Mouse (Mus musculus) adrenal gland, postnatal 10 days (tissue): ENCODE results near the gene Cdk2. TPM values are rescaled to one million over a fixed set of nuclear protein-coding genes. Genes with fewer than 3 reads are reported as not detected.

Experiments used
- DNase-seq: peaks from one replicate; pipeline ENCODE4 v3.0.0; 2021; ENCODE audit warnings: mixed read lengths
- total RNA-seq, 2 experiments: library from RNA; stranded (reverse); gene quantifications; 2 replicates each; pipeline ENCODE4 v1.2.3; 2021

Gene Cdk2
- total RNA-seq, 2 experiments from 2014 or later = 33.2 to 38.6 TPM

- no peak for DNase-seq
These were observed 49.6 kb downstream of the Cdk2 start for GRCm38 (mm10) chr10:128655254-128655653.

- DNase-seq = no peak
These were observed 51.0 kb downstream of the Cdk2 start for GRCm38 (mm10) chr10:128653866-128654265.

Other genes with a start within 250 kb of the Cdk2 start
- 100 to 1,000 TPM in 1 of 2 experiments, 10 to 100 TPM in 1; 94.1 to 123 TPM for gene Smarcc2, start 245.8 kb downstream of the Cdk2 start, total RNA-seq
- gene Myl6, start 210.9 kb downstream of the Cdk2 start, total RNA-seq = 100 to 1,000 TPM; 739 to 765 TPM
- gene Myl6b, start 206.3 kb downstream of the Cdk2 start, total RNA-seq = 10 to 100 TPM; 10.9 to 17.3 TPM
- gene Esyt1, start 179.2 kb downstream of the Cdk2 start, total RNA-seq = 10 to 100 TPM; 31.5 to 41.5 TPM
- gene Zc3h10, start 157.3 kb downstream of the Cdk2 start, total RNA-seq = 10 to 100 TPM; 10.5 to 14.7 TPM
- gene Rpl41, start 155.7 kb downstream of the Cdk2 start, total RNA-seq = 1,000 to 10,000 TPM; 2,762 to 2,852 TPM
- 10 to 100 TPM; 85.1 to 90.9 TPM for gene Pa2g4, start 139.0 kb downstream of the Cdk2 start, total RNA-seq
- gene Erbb3, start 115.4 kb downstream of the Cdk2 start, total RNA-seq = 10 to 100 TPM in 1 of 2 experiments, 1 to 10 TPM in 1; 10.0 to 11.1 TPM
- 100 to 1,000 TPM; 696 to 753 TPM for gene Rps26, start 78.3 kb downstream of the Cdk2 start, total RNA-seq
- 1 to 10 TPM in 1 of 2 experiments, under 1 TPM in 1; 0.87 to 2.2 TPM for gene Ikzf4, start 59.0 kb downstream of the Cdk2 start, total RNA-seq
- gene Suox, start 31.0 kb downstream of the Cdk2 start, total RNA-seq = 10 to 100 TPM; 19.8 to 24.2 TPM
- 10 to 100 TPM; 91.4 to 96.1 TPM for gene Rab5b, start 8.8 kb downstream of the Cdk2 start, total RNA-seq
- 1 to 10 TPM; 2.1 to 2.7 TPM for gene Pmel, start 836 bp downstream of the Cdk2 start, total RNA-seq
- 10 to 100 TPM; 16.2 to 17.2 TPM for gene Dgka, start 39.8 kb upstream of the Cdk2 start, total RNA-seq
- 10 to 100 TPM; 24.3 to 26.3 TPM for gene Pym1, start 42.9 kb upstream of the Cdk2 start, total RNA-seq
- 10 to 100 TPM; 22.1 to 23.9 TPM for gene Mmp19, start 85.9 kb upstream of the Cdk2 start, total RNA-seq
- 10 to 100 TPM; 57.7 to 64.9 TPM for gene Dnajc14, start 99.0 kb upstream of the Cdk2 start, total RNA-seq
- 10 to 100 TPM; 11.0 to 14.1 TPM for gene Tmem198b, start 99.3 kb upstream of the Cdk2 start, total RNA-seq
- 10 to 100 TPM; 52.0 to 55.0 TPM for gene Sarnp, start 112.3 kb upstream of the Cdk2 start, total RNA-seq
- gene Ormdl2, start 116.6 kb upstream of the Cdk2 start, total RNA-seq = 10 to 100 TPM; 28.3 to 30.2 TPM
- 1 to 10 TPM; 3.0 to 4.5 TPM for gene Gdf11, start 186.7 kb upstream of the Cdk2 start, total RNA-seq
- 100 to 1,000 TPM; 243 to 263 TPM for gene Cd63, start 196.0 kb upstream of the Cdk2 start, total RNA-seq
- gene Rdh5, start 217.9 kb upstream of the Cdk2 start, total RNA-seq = 10 to 100 TPM; 16.4 to 22.8 TPM
- 100 to 1,000 TPM; 216 to 240 TPM for gene Bloc1s1, start 219.0 kb upstream of the Cdk2 start, total RNA-seq
- 10 to 100 TPM; 24.4 to 36.7 TPM for gene Itga7, start 228.8 kb upstream of the Cdk2 start, total RNA-seq